14 mouse cellular contexts compared by ENCODE assay signal in the genomic region with DNA sequence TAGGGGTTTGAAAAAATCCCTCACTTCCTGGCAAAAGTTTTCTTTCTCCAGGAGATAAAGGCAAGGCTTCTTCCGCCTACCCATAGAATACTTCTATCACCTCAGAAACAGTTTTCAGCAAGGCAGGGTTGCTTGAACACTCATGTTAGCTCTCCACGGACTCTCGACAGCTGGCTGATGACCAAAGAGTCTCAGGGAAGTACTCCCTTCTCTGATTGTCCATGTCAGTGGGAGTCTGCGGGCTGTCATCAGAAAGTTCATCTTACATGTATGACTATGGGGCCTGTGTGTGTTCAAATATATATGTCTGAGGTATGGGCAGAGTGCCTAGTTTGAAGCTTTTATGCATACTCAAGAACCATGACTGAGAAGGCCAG.
DNase-seq lines count a peak whose midpoint lies in the region; ATAC-seq and TF ChIP-seq lines count a peak whose summit lies in the region.
"Had no signal": no experiment of that assay in that cellular context is flagged by ENCODE, and none has a peak within 500 bp of the region (broad histone marks: within the 10 kb centered on the region; RNA-seq: fewer than 3 reads in every experiment).

No protein-coding gene starts in this region.

- peak overlapping the region; percentile 55 for H3K27ac ChIP-seq in heart, embryonic 12.5 days (ENCODE audit: poor library complexity, severe bottlenecking)
- H3K27ac ChIP-seq in left cerebral cortex, adult 2 months, result peak overlapping the region; percentile 63
- H3K27ac ChIP-seq in embryonic facial prominence, embryonic 14.5 days (replicated peaks; ENCODE audit: low read depth, low read length), result no peak overlapping the region; the same call in 1 of the 2 replicates
- H3K27ac ChIP-seq in limb, embryonic 14.5 days (replicated peaks; ENCODE audit: low read depth, low read length), result no peak overlapping the region
- H3K27ac ChIP-seq: embryonic facial prominence, embryonic 12.5 days; forebrain, embryonic 13.5 days; midbrain, embryonic 10.5 days had no signal

- peak; percentile 59; the same call in 1 of the 2 replicates for ATAC-seq in heart, embryonic 12.5 days (ENCODE audit: insufficient number of reproducible peaks, low FRiP score)
- ATAC-seq in embryonic facial prominence, embryonic 14.5 days (ENCODE audit: low read depth), result no peak
- no peak for ATAC-seq in limb, embryonic 14.5 days (ENCODE audit: low FRiP score, low read depth)
- ATAC-seq: forebrain, embryonic 13.5 days had no signal

- intact Hi-C loops in heart, postnatal 10 days (cut with DNase I), result loop anchor here (10.0 kb wide), 1 partner anchor 863 kb away; no protein-coding TSS in a partner anchor
- intact Hi-C loops in left cerebral cortex, adult 2 months (cut with DNase I), result no loop called here

- TF ChIP-seq POLR2A in limb, embryonic 14.5 days (IDR thresholded peaks at IDR 0.05; ENCODE audit: borderline replicate concordance, extremely low read depth, insufficient read depth, insufficient read length), result no peak

- no peak overlapping the region for H3K4me2 ChIP-seq in heart, embryonic 12.5 days
- 0 out of 2 replicates have a peak overlapping the region, but pooled peaks have one; percentile 18 for H3K4me2 ChIP-seq in embryonic facial prominence, embryonic 14.5 days (ENCODE audit: low read depth, low read length)
- no peak overlapping the region for H3K4me2 ChIP-seq in limb, embryonic 14.5 days (replicated peaks; ENCODE audit: low read depth, low read length, severe bottlenecking)
- H3K4me2 ChIP-seq: embryonic facial prominence, embryonic 12.5 days; forebrain, embryonic 13.5 days had no signal

- no peak overlapping the region for H3K4me3 ChIP-seq in heart, embryonic 12.5 days
- no peak overlapping the region for H3K4me3 ChIP-seq in left cerebral cortex, adult 2 months
- H3K4me3 ChIP-seq in embryonic facial prominence, embryonic 14.5 days (ENCODE audit: low read depth, low read length), result no peak overlapping the region
- no peak overlapping the region for H3K4me3 ChIP-seq in limb, embryonic 14.5 days (replicated peaks; ENCODE audit: low read length)
- H3K4me3 ChIP-seq: embryonic facial prominence, embryonic 12.5 days; forebrain, embryonic 13.5 days; midbrain, embryonic 10.5 days had no signal

- 50% methylated on average over 4 of the region's 4 CpGs for WGBS in heart, embryonic 12.5 days
- 72% methylated on average over 4 of the region's 4 CpGs for WGBS in embryonic facial prominence, embryonic 14.5 days
- WGBS in limb, embryonic 14.5 days, result 87% methylated on average over 4 of the region's 4 CpGs

- H3K9me3 ChIP-seq in heart, embryonic 12.5 days (replicated peaks), result no peaks in the 10 kb centered on the region
- no peaks in the 10 kb centered on the region for H3K9me3 ChIP-seq in embryonic facial prominence, embryonic 14.5 days (ENCODE audit: control insufficient read depth, low read length)
- H3K9me3 ChIP-seq in limb, embryonic 14.5 days (ENCODE audit: control insufficient read depth, low read length), result no peaks in the 10 kb centered on the region
- H3K9me3 ChIP-seq: embryonic facial prominence, embryonic 12.5 days; forebrain, embryonic 13.5 days; midbrain, embryonic 10.5 days had no signal

- H3K4me1 ChIP-seq in heart, embryonic 12.5 days (replicated peaks), result no peaks in the 10 kb centered on the region
- H3K4me1 ChIP-seq in embryonic facial prominence, embryonic 14.5 days (ENCODE audit: control insufficient read depth, insufficient read depth, low read length), result peaks cover 8% of the 10 kb centered on the region
- peaks cover 6% of the 10 kb centered on the region; the same call in 1 of the 2 replicates for H3K4me1 ChIP-seq in limb, embryonic 14.5 days (ENCODE audit: control insufficient read depth, insufficient read depth, low read length)
- H3K4me1 ChIP-seq: forebrain, embryonic 13.5 days; midbrain, embryonic 10.5 days had no signal

- no peak overlapping the region for H3K9ac ChIP-seq in heart, embryonic 12.5 days
- no peak overlapping the region for H3K9ac ChIP-seq in embryonic facial prominence, embryonic 14.5 days (ENCODE audit: low read depth, low read length)
- H3K9ac ChIP-seq in limb, embryonic 14.5 days (ENCODE audit: low read depth, low read length, severe bottlenecking), result no peak overlapping the region
- H3K9ac ChIP-seq: embryonic facial prominence, embryonic 12.5 days; forebrain, embryonic 13.5 days had no signal

- H3K36me3 ChIP-seq in heart, embryonic 12.5 days, result no peaks in the 10 kb centered on the region
- H3K36me3 ChIP-seq in embryonic facial prominence, embryonic 14.5 days (ENCODE audit: control insufficient read depth, insufficient read depth, low read length), result no peaks in the 10 kb centered on the region
- no peaks in the 10 kb centered on the region for H3K36me3 ChIP-seq in limb, embryonic 14.5 days (ENCODE audit: control insufficient read depth, insufficient read depth, low read length)
- H3K36me3 ChIP-seq: embryonic facial prominence, embryonic 12.5 days; midbrain, embryonic 10.5 days had no signal

- DNase-seq in heart, postnatal 10 days, result no peak
- DNase-seq in left cerebral cortex, adult 2 months (ENCODE audit: extremely low spot score in 1 of 2, low spot score in 2 of 2), result no peak
- no peak for DNase-seq in left cerebral cortex, adult 8-10 months (ENCODE audit: low spot score in 2 of 2)
- peak; percentile 60 for DNase-seq in embryonic facial prominence, embryonic 14.5 days (ENCODE audit: low spot score)
- DNase-seq in limb, embryonic 14.5 days (ENCODE audit: low spot score), result peak; percentile 16
- DNase-seq in embryo, embryonic 11 days, result no peak
- DNase-seq in urinary bladder, postnatal 25 days (ENCODE audit: low spot score), result no peak
- DNase-seq: cerebellum, adult 9-10 months; retina, postnatal 1 day had no signal

- H3K27me3 ChIP-seq in heart, embryonic 12.5 days (replicated peaks), result no peaks in the 10 kb centered on the region
- H3K27me3 ChIP-seq in embryonic facial prominence, embryonic 14.5 days (replicated peaks; ENCODE audit: control insufficient read depth, insufficient read depth, low read length), result no peaks in the 10 kb centered on the region
- H3K27me3 ChIP-seq in limb, embryonic 14.5 days (ENCODE audit: control insufficient read depth, insufficient read depth, low read length), result no peaks in the 10 kb centered on the region
- H3K27me3 ChIP-seq: embryonic facial prominence, embryonic 12.5 days; forebrain, embryonic 13.5 days; Patski had no signal

- TF ChIP-seq CTCF in left cerebral cortex, adult 2 months (IDR thresholded peaks at IDR 0.05), result no peak

Comparison
In these comparisons a context has a peak if more than half of its experiments do, and no peak if none do; other contexts are left out.
1. H3K27ac ChIP-seq: peak in heart, embryonic 12.5 days (single experiment) and left cerebral cortex, adult 2 months (single experiment); none in embryonic facial prominence, embryonic 14.5 days (single experiment) and limb, embryonic 14.5 days (single experiment).
2. DNase-seq: peak in embryonic facial prominence, embryonic 14.5 days (single experiment) and limb, embryonic 14.5 days (single experiment); none in heart, postnatal 10 days (0 of 2), left cerebral cortex, adult 2 months (0 of 2), left cerebral cortex, adult 8-10 months (0 of 2), embryo, embryonic 11 days (single experiment) and urinary bladder, postnatal 25 days (single experiment).